Mouse (Mus musculus) embryonic facial prominence, embryonic 14.5 days (tissue): ENCODE measurements around the gene Trdmt1. TPM values are rescaled to one million over a fixed set of nuclear protein-coding genes. Genes with fewer than 3 reads are reported as not detected.

ENCODE experiments used
- ATAC-seq: fragments of 200-750 bp; cut with Nextera tagmentation; 2 replicates; pipeline ENCODE4 v1.8.0; 2017; ENCODE audit warnings: low read depth, moderate number of reproducible peaks, moderate TSS enrichment
- DNase-seq: peaks from one replicate; pipeline ENCODE4 v3.0.0-alpha.2; 2015; ENCODE audit warnings: low spot score
- H3K27ac ChIP-seq: fragments of 300-500 bp; sonication (generic); replicated peaks from 2 replicates; pipeline ENCODE4 v1.5.1; 2014; ENCODE audit warnings: low read depth, mild to moderate bottlenecking, low read length, moderate library complexity
- H3K27me3 ChIP-seq: fragments of 300-500 bp; sonication (generic); replicated peaks from 2 replicates; pipeline ENCODE4 v1.6.1; 2014; ENCODE audit warnings: low read length; ENCODE audit not compliant: control insufficient read depth, insufficient read depth
- H3K36me3 ChIP-seq: fragments of 300-500 bp; sonication (generic); 2 replicates; pipeline ENCODE4 v1.6.1; 2014; ENCODE audit warnings: low read length, mixed read lengths; ENCODE audit not compliant: control insufficient read depth, insufficient read depth
- H3K4me1 ChIP-seq: fragments of 300-500 bp; sonication (generic); 2 replicates; pipeline ENCODE4 v1.6.1; 2014; ENCODE audit warnings: antibody characterized with exemption, low read length; ENCODE audit not compliant: control insufficient read depth, insufficient read depth
- H3K4me2 ChIP-seq: fragments of 300-500 bp; sonication (generic); 2 replicates; pipeline ENCODE4 v1.6.1; 2014; ENCODE audit warnings: low read depth, mild to moderate bottlenecking, low read length, moderate library complexity, mixed read lengths
- H3K4me3 ChIP-seq: fragments of 300-500 bp; sonication (generic); 2 replicates; pipeline ENCODE4 v1.5.1; 2014; ENCODE audit warnings: low read depth, mild to moderate bottlenecking, low read length
- H3K9ac ChIP-seq: fragments of 300-500 bp; sonication (generic); 2 replicates; pipeline ENCODE4 v1.6.1; 2014; ENCODE audit warnings: low read depth, mild to moderate bottlenecking, low read length, moderate library complexity, mixed read lengths
- H3K9me3 ChIP-seq: fragments of 300-500 bp; sonication (generic); 2 replicates; pipeline ENCODE4 v1.6.1; 2016; ENCODE audit warnings: low read length; ENCODE audit not compliant: control insufficient read depth
- WGBS: fragments of 180-500 bp; shearing (Covaris S2); extraction: QIAGEN DNeasy Blood & Tissue Kit; methylation state at CpG from one replicate; pipeline ENCODE4 v1.1.7; 2014; 5-methylcytosine and 5-hydroxymethylcytosine counted together
- polyA plus RNA-seq: library from polyadenylated mRNA; unstranded; fragments of >200 nt; fragmentation: Nextera tagmentation; extraction: Ambion mirVana; gene quantifications from 2 replicates; pipeline ENCODE4 v1.2.1, GENCODE M21; 2014

The Trdmt1 gene
- polyA plus RNA-seq, 1 experiment from 2014 or later, result 11.5 TPM

GRCm38 (mm10) chr2:13560396-13560795 is 15.9 kb upstream of the Trdmt1 start:
- H3K4me2 ChIP-seq, result no peak overlapping the region
- 85% methylated on average over 2 of the region's 2 CpGs for WGBS
- peaks cover 13% of the 10 kb centered on the region; the same call in 1 of the 2 replicates for H3K4me1 ChIP-seq

GRCm38 (mm10) chr2:13559729-13560128 is 15.3 kb upstream of the Trdmt1 start:
- WGBS, result 78% methylated on average over 5 of the region's 5 CpGs
- Histone ChIP-seq H3K27me3 (no peaks in the 10 kb centered on the region), H3K4me2 (no peak overlapping the region), H3K36me3 (no peaks in the 10 kb centered on the region), H3K9me3 (no peaks in the 10 kb centered on the region), H3K9ac (no peak overlapping the region), H3K4me3 (no peak overlapping the region), H3K4me1 (peaks cover 13% of the 10 kb centered on the region; the same call in 1 of the 2 replicates), H3K27ac (no peak overlapping the region)
- no peak for ATAC-seq
- no peak for DNase-seq

More at GRCm38 (mm10) chr2:13560396-13560795, 15.9 kb upstream of the Trdmt1 start:
- Histone ChIP-seq H3K27ac (no peak overlapping the region), H3K9me3 (no peaks in the 10 kb centered on the region), H3K4me3 (no peak overlapping the region), H3K27me3 (no peaks in the 10 kb centered on the region), H3K9ac (no peak overlapping the region), H3K36me3 (no peaks in the 10 kb centered on the region)
- ATAC-seq, result no peak
- DNase-seq, result no peak

GRCm38 (mm10) chr2:13559303-13559702 is 14.8 kb upstream of the Trdmt1 start:
- 82% methylated on average over 5 of the region's 5 CpGs for WGBS
- H3K9me3 ChIP-seq, result no peaks in the 10 kb centered on the region
- H3K9ac ChIP-seq, result no peak overlapping the region
- DNase-seq, result no peak
- H3K27me3 ChIP-seq, result no peaks in the 10 kb centered on the region
- H3K27ac ChIP-seq, result no peak overlapping the region
- H3K4me2 ChIP-seq, result no peak overlapping the region
- no peak for ATAC-seq
- peaks cover 14% of the 10 kb centered on the region for H3K4me1 ChIP-seq
- H3K4me3 ChIP-seq, result no peak overlapping the region
- no peaks in the 10 kb centered on the region for H3K36me3 ChIP-seq

- H3K4me1 ChIP-seq, result peaks cover 18% of the 10 kb centered on the region
- H3K4me3 ChIP-seq, result no peak overlapping the region
- no peaks in the 10 kb centered on the region for H3K36me3 ChIP-seq
- no peak overlapping the region for H3K4me2 ChIP-seq
- ATAC-seq (peak; percentile 76), DNase-seq (peak; percentile 74)
- no peak overlapping the region for H3K9ac ChIP-seq
- no peaks in the 10 kb centered on the region for H3K9me3 ChIP-seq
- no peak overlapping the region; the same call in 1 of the 2 replicates for H3K27ac ChIP-seq
- WGBS, result 31% methylated on average over 5 of the region's 5 CpGs
- H3K27me3 ChIP-seq, result no peaks in the 10 kb centered on the region
These were observed 14.3 kb upstream of the Trdmt1 start for GRCm38 (mm10) chr2:13558607-13559262.

GRCm38 (mm10) chr2:13557145-13558030 is 12.9 kb upstream of the Trdmt1 start:
- H3K9ac ChIP-seq, result no peak overlapping the region
- H3K4me1 ChIP-seq, result peaks cover 18% of the 10 kb centered on the region
- H3K9me3 ChIP-seq, result no peaks in the 10 kb centered on the region
- ATAC-seq (no peak), DNase-seq (no peak)
- H3K36me3 ChIP-seq, result no peaks in the 10 kb centered on the region
- 73% methylated on average over 9 of the region's 9 CpGs for WGBS
- 0 out of 2 replicates have a peak overlapping the region, but pooled peaks have one; percentile 25 for H3K27ac ChIP-seq
- H3K4me2 ChIP-seq, result no peak overlapping the region
- no peaks in the 10 kb centered on the region for H3K27me3 ChIP-seq
- no peak overlapping the region for H3K4me3 ChIP-seq

GRCm38 (mm10) chr2:13556239-13556638 is 11.8 kb upstream of the Trdmt1 start:
- H3K4me2 ChIP-seq, result no peak overlapping the region
- no peaks in the 10 kb centered on the region for H3K9me3 ChIP-seq
- H3K4me1 ChIP-seq, result peaks cover 18% of the 10 kb centered on the region
- H3K4me3 ChIP-seq, result no peak overlapping the region
- peak; percentile 82 for ATAC-seq
- H3K27ac ChIP-seq, result no peak overlapping the region
- H3K27me3 ChIP-seq, result no peaks in the 10 kb centered on the region
- no peaks in the 10 kb centered on the region for H3K36me3 ChIP-seq
- no peak overlapping the region for H3K9ac ChIP-seq
- peak; percentile 88 for DNase-seq

- H3K27ac ChIP-seq, result no peak overlapping the region
- H3K9me3 ChIP-seq, result no peaks in the 10 kb centered on the region
- DNase-seq (no peak), ATAC-seq (no peak)
- no peak overlapping the region for H3K4me2 ChIP-seq
- H3K27me3 ChIP-seq, result no peaks in the 10 kb centered on the region
- no peak overlapping the region for H3K9ac ChIP-seq
- no peaks in the 10 kb centered on the region for H3K36me3 ChIP-seq
- no peak overlapping the region for H3K4me3 ChIP-seq
- peaks cover 18% of the 10 kb centered on the region for H3K4me1 ChIP-seq
- WGBS, result 40% methylated on average over 2 of the region's 2 CpGs
These were observed 9.5 kb upstream of the Trdmt1 start for GRCm38 (mm10) chr2:13553966-13554365.

GRCm38 (mm10) chr2:13548749-13549148 is 4.3 kb upstream of the Trdmt1 start:
- no peak overlapping the region for H3K9ac ChIP-seq
- no peaks in the 10 kb centered on the region for H3K27me3 ChIP-seq
- ATAC-seq (no peak), DNase-seq (peak; percentile 66)
- no peaks in the 10 kb centered on the region for H3K36me3 ChIP-seq
- no peaks in the 10 kb centered on the region for H3K4me1 ChIP-seq
- 47% methylated on average over 3 of the region's 3 CpGs for WGBS
- no peak overlapping the region for H3K4me2 ChIP-seq
- H3K4me3 ChIP-seq, result no peak overlapping the region
- no peak overlapping the region for H3K27ac ChIP-seq
- no peaks in the 10 kb centered on the region for H3K9me3 ChIP-seq
